Mouse (Mus musculus): ENCODE results near the gene Tysnd1. TPM values are rescaled to one million over a fixed set of nuclear protein-coding genes. Genes with fewer than 3 reads are reported as not detected.

Tysnd1 gene
- polyA plus RNA-seq, 1 experiment from 2014 or later, result 14.5 TPM

GRCm38 (mm10) chr10:61704663-61705062 is 9.3 kb downstream of the Tysnd1 start:
- Histone ChIP-seq H3K9ac (ENCODE audit: low read length) (no peak overlapping the region), H3K4me1 (ENCODE audit: control insufficient read depth, insufficient read depth, low read length) (0 out of 2 replicates have a peak, but pooled peaks cover 3% of the 10 kb centered on the region), H3K36me3 (ENCODE audit: control insufficient read depth, insufficient read depth, low read length) (peaks cover 15% of the 10 kb centered on the region), H3K9me3 (replicated peaks; ENCODE audit: control insufficient read depth, low read length) (no peaks in the 10 kb centered on the region), H3K4me2 (ENCODE audit: low read depth, low read length) (no peak overlapping the region), H3K27ac (ENCODE audit: low read length) (no peak overlapping the region), H3K4me3 (replicated peaks; ENCODE audit: low read length) (no peak overlapping the region), H3K27me3 (ENCODE audit: control insufficient read depth, insufficient read depth, low read length) (no peaks in the 10 kb centered on the region)
- no peak for ATAC-seq (ENCODE audit: insufficient read depth, low FRiP score)
- WGBS, result 70% methylated on average over 4 of the region's 4 CpGs

- H3K9me3 ChIP-seq (replicated peaks; ENCODE audit: control insufficient read depth, low read length), result no peaks in the 10 kb centered on the region
- 0 out of 2 replicates have a peak, but pooled peaks cover 3% of the 10 kb centered on the region for H3K4me1 ChIP-seq (ENCODE audit: control insufficient read depth, insufficient read depth, low read length)
- 70% methylated on average over 6 of the region's 6 CpGs for WGBS
- no peak; the same call in 1 of the 2 replicates for ATAC-seq (ENCODE audit: insufficient read depth, low FRiP score)
- no peak overlapping the region for H3K4me3 ChIP-seq (replicated peaks; ENCODE audit: low read length)
- H3K4me2 ChIP-seq (ENCODE audit: low read depth, low read length), result no peak overlapping the region
- peaks cover 13% of the 10 kb centered on the region for H3K36me3 ChIP-seq (ENCODE audit: control insufficient read depth, insufficient read depth, low read length)
- no peak overlapping the region for H3K27ac ChIP-seq (ENCODE audit: low read length)
- no peaks in the 10 kb centered on the region for H3K27me3 ChIP-seq (ENCODE audit: control insufficient read depth, insufficient read depth, low read length)
- no peak overlapping the region for H3K9ac ChIP-seq (ENCODE audit: low read length)
Measured at GRCm38 (mm10) chr10:61706412-61707375, 11.4 kb downstream of the Tysnd1 start.

GRCm38 (mm10) chr10:61713601-61714000 is 18.3 kb downstream of the Tysnd1 start:
- Histone ChIP-seq H3K4me3 (replicated peaks; ENCODE audit: low read length) (no peak overlapping the region), H3K27me3 (ENCODE audit: control insufficient read depth, insufficient read depth, low read length) (no peaks in the 10 kb centered on the region), H3K4me1 (ENCODE audit: control insufficient read depth, insufficient read depth, low read length) (peaks cover 11% of the 10 kb centered on the region), H3K9ac (ENCODE audit: low read length) (no peak overlapping the region), H3K9me3 (replicated peaks; ENCODE audit: control insufficient read depth, low read length) (no peaks in the 10 kb centered on the region), H3K36me3 (ENCODE audit: control insufficient read depth, insufficient read depth, low read length) (no peaks in the 10 kb centered on the region), H3K4me2 (ENCODE audit: low read depth, low read length) (no peak overlapping the region), H3K27ac (ENCODE audit: low read length) (no peak overlapping the region)
- ATAC-seq (ENCODE audit: insufficient read depth, low FRiP score), result no peak
- WGBS, result 64% methylated on average over 3 of the region's 3 CpGs

- Histone ChIP-seq H3K27me3 (ENCODE audit: control insufficient read depth, insufficient read depth, low read length) (no peaks in the 10 kb centered on the region), H3K4me3 (replicated peaks; ENCODE audit: low read length) (no peak overlapping the region), H3K36me3 (ENCODE audit: control insufficient read depth, insufficient read depth, low read length) (no peaks in the 10 kb centered on the region), H3K4me1 (ENCODE audit: control insufficient read depth, insufficient read depth, low read length) (peaks cover 11% of the 10 kb centered on the region), H3K27ac (ENCODE audit: low read length) (no peak overlapping the region), H3K9me3 (replicated peaks; ENCODE audit: control insufficient read depth, low read length) (no peaks in the 10 kb centered on the region), H3K4me2 (ENCODE audit: low read depth, low read length) (no peak overlapping the region), H3K9ac (ENCODE audit: low read length) (no peak overlapping the region)
- WGBS, result 86% methylated on average over 4 of the region's 4 CpGs
- no peak for ATAC-seq (ENCODE audit: insufficient read depth, low FRiP score)
Measured at GRCm38 (mm10) chr10:61714146-61714545, 18.8 kb downstream of the Tysnd1 start.

GRCm38 (mm10) chr10:61714771-61715461 is 19.6 kb downstream of the Tysnd1 start, which contains the start of gene Aifm2:
Gene Aifm2 (plus strand): TSS chr10:61715263.
- peak within 1 kb of the TSS; percentile 60 for H3K27ac ChIP-seq (ENCODE audit: low read length)
- peak; percentile 94 for ATAC-seq (ENCODE audit: insufficient read depth, low FRiP score)
- WGBS, result 9% methylated on average over 36 of the region's 36 CpGs

DNA sequence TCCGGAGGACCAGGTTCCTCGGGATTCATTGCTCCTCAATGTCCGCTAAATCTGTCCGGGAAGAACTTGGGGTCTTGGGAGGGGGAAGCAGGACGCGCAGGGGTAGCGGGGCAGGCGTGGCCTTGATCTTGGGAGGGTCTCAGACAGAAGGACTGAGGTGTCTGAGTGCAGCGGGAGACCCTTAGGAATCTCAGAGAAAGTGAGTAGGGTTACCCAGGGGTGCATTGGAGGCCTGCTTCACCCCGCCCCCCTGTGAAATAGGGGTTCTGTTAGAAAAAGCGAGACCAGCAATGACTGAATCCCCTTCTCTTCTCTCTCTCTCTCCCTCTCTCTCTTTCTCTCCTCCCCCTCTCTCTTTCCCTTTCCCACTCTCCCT is 20.1 kb downstream of the Tysnd1 start:
- Histone ChIP-seq H3K27ac (ENCODE audit: low read length) (0 out of 2 replicates have a peak overlapping the region, but pooled peaks have one; percentile 14), H3K27me3 (ENCODE audit: control insufficient read depth, insufficient read depth, low read length) (no peaks in the 10 kb centered on the region), H3K4me3 (replicated peaks; ENCODE audit: low read length) (peak overlapping the region; percentile 69), H3K9me3 (replicated peaks; ENCODE audit: control insufficient read depth, low read length) (no peaks in the 10 kb centered on the region), H3K4me2 (ENCODE audit: low read depth, low read length) (peak overlapping the region; percentile 95), H3K9ac (ENCODE audit: low read length) (peak overlapping the region; percentile 75), H3K36me3 (ENCODE audit: control insufficient read depth, insufficient read depth, low read length) (no peaks in the 10 kb centered on the region), H3K4me1 (ENCODE audit: control insufficient read depth, insufficient read depth, low read length) (peaks cover 11% of the 10 kb centered on the region)
- peak; percentile 23; the same call in 1 of the 2 replicates for ATAC-seq (ENCODE audit: insufficient read depth, low FRiP score)
- WGBS, result 3% methylated on average over 11 of the region's 11 CpGs

More at GRCm38 (mm10) chr10:61714771-61715461, 19.6 kb downstream of the Tysnd1 start, which contains the start of gene Aifm2:
- Histone ChIP-seq H3K4me1 (ENCODE audit: control insufficient read depth, insufficient read depth, low read length) (peaks cover 11% of the 10 kb centered on the region), H3K9ac (ENCODE audit: low read length) (peak within 1 kb of the TSS; percentile 75), H3K4me3 (replicated peaks; ENCODE audit: low read length) (peak within 1 kb of the TSS; percentile 69), H3K9me3 (replicated peaks; ENCODE audit: control insufficient read depth, low read length) (no peaks in the 10 kb centered on the region), H3K4me2 (ENCODE audit: low read depth, low read length) (peak within 1 kb of the TSS; percentile 95), H3K27me3 (ENCODE audit: control insufficient read depth, insufficient read depth, low read length) (no peaks in the 10 kb centered on the region), H3K36me3 (ENCODE audit: control insufficient read depth, insufficient read depth, low read length) (no peaks in the 10 kb centered on the region)

- no peaks in the 10 kb centered on the region for H3K9me3 ChIP-seq (replicated peaks; ENCODE audit: control insufficient read depth, low read length)
- ATAC-seq (ENCODE audit: insufficient read depth, low FRiP score), result no peak
- 68% methylated on average over 7 of the region's 7 CpGs for WGBS
- no peak overlapping the region for H3K27ac ChIP-seq (ENCODE audit: low read length)
- no peaks in the 10 kb centered on the region for H3K27me3 ChIP-seq (ENCODE audit: control insufficient read depth, insufficient read depth, low read length)
- H3K4me2 ChIP-seq (ENCODE audit: low read depth, low read length), result peak overlapping the region; percentile 95
- H3K4me1 ChIP-seq (ENCODE audit: control insufficient read depth, insufficient read depth, low read length), result peaks cover 11% of the 10 kb centered on the region
- H3K9ac ChIP-seq (ENCODE audit: low read length), result peak overlapping the region; percentile 75
- no peaks in the 10 kb centered on the region for H3K36me3 ChIP-seq (ENCODE audit: control insufficient read depth, insufficient read depth, low read length)
- peak overlapping the region; percentile 69; the same call in 1 of the 2 replicates for H3K4me3 ChIP-seq (replicated peaks; ENCODE audit: low read length)
Measured at GRCm38 (mm10) chr10:61715996-61716864, 20.9 kb downstream of the Tysnd1 start.

- Histone ChIP-seq H3K4me3 (replicated peaks; ENCODE audit: low read length) (no peak overlapping the region), H3K36me3 (ENCODE audit: control insufficient read depth, insufficient read depth, low read length) (no peaks in the 10 kb centered on the region), H3K27me3 (ENCODE audit: control insufficient read depth, insufficient read depth, low read length) (no peaks in the 10 kb centered on the region), H3K9ac (ENCODE audit: low read length) (no peak overlapping the region), H3K27ac (ENCODE audit: low read length) (no peak overlapping the region), H3K9me3 (replicated peaks; ENCODE audit: control insufficient read depth, low read length) (no peaks in the 10 kb centered on the region), H3K4me2 (ENCODE audit: low read depth, low read length) (no peak overlapping the region), H3K4me1 (ENCODE audit: control insufficient read depth, insufficient read depth, low read length) (peaks cover 11% of the 10 kb centered on the region)
- no peak for ATAC-seq (ENCODE audit: insufficient read depth, low FRiP score)
- WGBS, result 88% methylated on average over 12 of the region's 12 CpGs
Measured at GRCm38 (mm10) chr10:61717406-61718296, 22.3 kb downstream of the Tysnd1 start.

All from stomach, embryonic 16.5 days (tissue).